Mouse (Mus musculus) erythroblast, embryonic 14.5 days (primary cell): Measurements from ENCODE around the gene P2ry2.

ENCODE experiments used
- GATA1 ChIP-seq: IDR thresholded peaks from 2 replicates; pipeline ENCODE4 v1.6.1; 2012; ENCODE audit warnings: low read length, inconsistent platforms, mixed read lengths
- TAL1 ChIP-seq: IDR thresholded peaks from 3 replicates; pipeline ENCODE4 v1.6.1; 2012; ENCODE audit warnings: low read length, inconsistent platforms, mixed read lengths

- TF ChIP-seq GATA1 (no peak), TAL1 (no peak)
Measured at GRCm38 (mm10) chr7:101051551-101052221, 39.0 kb upstream of the P2ry2 start.
